ENCODE assay signal across 11 mouse cellular contexts in genomic region chr16:24061496-24061895, GRCm38 (mm10).
"Had no signal": no experiment of that assay in that cellular context is flagged by ENCODE, and none has a peak within 500 bp of the region (broad histone marks: within the 10 kb centered on the region; RNA-seq: fewer than 3 reads in every experiment).

No protein-coding gene starts in this region.

- H3K4me3 ChIP-seq: left cerebral cortex, adult 2 months; limb, embryonic 10.5 days; midbrain, embryonic 15.5 days; neural tube, embryonic 12.5 days had no signal

- H3K4me2 ChIP-seq: midbrain, embryonic 11.5 days; midbrain, embryonic 15.5 days; neural tube, embryonic 12.5 days had no signal

- DNase-seq: lung, adult 2 months; lung, postnatal 4 days; thymus, postnatal 4 days had no signal

- H3K9ac ChIP-seq: liver, embryonic 14.5 days; midbrain, embryonic 15.5 days; neural tube, embryonic 12.5 days had no signal

- H3K27me3 ChIP-seq: midbrain, embryonic 15.5 days; neural tube, embryonic 12.5 days had no signal

- H3K36me3 ChIP-seq: limb, embryonic 10.5 days; midbrain, embryonic 15.5 days; neural tube, embryonic 12.5 days had no signal

- H3K4me1 ChIP-seq: midbrain, embryonic 15.5 days; neural tube, embryonic 12.5 days had no signal

- H3K27ac ChIP-seq: left cerebral cortex, adult 2 months; limb, embryonic 10.5 days; liver, embryonic 14.5 days; midbrain, embryonic 15.5 days; neural tube, embryonic 12.5 days; stomach, postnatal 0 days had no signal

- ATAC-seq: lung, postnatal 0 days; midbrain, embryonic 15.5 days had no signal

- H3K9me3 ChIP-seq: limb, embryonic 10.5 days; midbrain, embryonic 15.5 days; neural tube, embryonic 12.5 days had no signal
